Mouse (Mus musculus): Measurements from ENCODE around the gene Uxs1.

DNA sequence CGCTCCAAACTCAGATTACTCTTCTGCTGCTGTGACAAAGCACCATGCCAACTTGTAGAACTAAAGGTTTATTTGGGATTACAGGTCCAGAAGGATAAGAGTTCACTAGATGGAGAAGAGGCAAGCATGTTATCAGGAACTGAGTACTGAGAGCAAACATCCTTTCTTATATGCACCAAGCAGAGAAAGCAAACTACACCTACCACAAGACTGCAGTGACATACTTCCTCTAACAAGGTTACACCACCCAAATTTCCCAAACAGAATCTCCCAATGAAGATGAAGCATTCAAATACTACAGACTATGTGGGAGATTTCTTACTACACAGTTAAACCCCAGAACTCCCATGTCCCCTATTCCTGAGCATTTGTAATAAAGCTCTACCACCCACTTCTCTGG, 15.8 kb downstream of the Uxs1 start:
- TF ChIP-seq EP300 (IDR thresholded peaks at IDR 0.05; ENCODE audit: low read depth) (no peak), CTCF (IDR thresholded peaks at IDR 0.05; ENCODE audit: low read depth) (no peak)
